Mouse (Mus musculus): ENCODE results near the gene Tbc1d7. TPM values are rescaled to one million over a fixed set of nuclear protein-coding genes. Genes with fewer than 3 reads are reported as not detected.

The Tbc1d7 gene
- polyA plus RNA-seq, 1 experiment from 2014 or later = 12.3 TPM

DNA sequence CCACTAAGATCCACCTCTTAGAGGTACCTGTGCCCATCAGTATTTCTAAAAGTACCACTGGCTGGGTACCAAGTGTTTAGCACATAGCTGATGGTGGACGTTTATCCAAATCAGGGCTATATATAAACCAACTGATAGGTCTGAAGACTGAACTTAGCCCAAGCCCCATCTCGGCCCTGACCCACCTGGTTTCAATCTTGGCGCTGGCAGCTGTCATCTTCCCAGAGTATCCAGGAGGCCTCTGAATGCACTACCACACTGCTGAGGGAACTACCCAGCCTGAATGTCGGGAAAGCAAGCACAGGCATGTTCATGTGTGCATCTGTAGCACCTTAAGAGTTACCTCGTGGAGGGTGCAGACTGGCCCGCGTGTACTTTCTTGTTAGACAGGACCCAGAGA, 68.4 kb downstream of the Tbc1d7 start:
- H3K27ac ChIP-seq (replicated peaks) = no peak overlapping the region
- H3K4me3 ChIP-seq (replicated peaks) = no peak overlapping the region
- H3K36me3 ChIP-seq (replicated peaks) = no peaks in the 10 kb centered on the region
- ATAC-seq (ENCODE audit: insufficient read depth) = no peak
- no peaks in the 10 kb centered on the region for H3K4me1 ChIP-seq (replicated peaks)
- no peak overlapping the region for H3K4me2 ChIP-seq
- no peak overlapping the region for H3K9ac ChIP-seq
- no peaks in the 10 kb centered on the region for H3K27me3 ChIP-seq
- H3K9me3 ChIP-seq (replicated peaks) = no peaks in the 10 kb centered on the region
- 59% methylated on average over 7 of the region's 7 CpGs for WGBS (ENCODE audit: insufficient replicate concordance)

Other genes starting within 250 kb of the Tbc1d7 start
- 0.24 and 0.64 TPM in 2 replicates for gene Gfod1, start 132.7 kb upstream of the Tbc1d7 start, polyA plus RNA-seq (2015; fragmentation: Nextera tagmentation; extraction: Ambion mirVana)
- 5.3 and 5.4 TPM in 2 replicates for gene Sirt5, start 194.0 kb upstream of the Tbc1d7 start, polyA plus RNA-seq (2015; fragmentation: Nextera tagmentation; extraction: Ambion mirVana)
- gene Nol7, start 226.9 kb upstream of the Tbc1d7 start, polyA plus RNA-seq (2015; fragmentation: Nextera tagmentation; extraction: Ambion mirVana) = 78.1 and 94.2 TPM in 2 replicates

Data from liver, embryonic 15.5 days (tissue).